ENCODE assay signal across 9 mouse cellular contexts in genomic region chr2:84638428-84639220, GRCm38 (mm10). TPM values are rescaled to one million over a fixed set of nuclear protein-coding genes. Genes with fewer than 3 reads are reported as not detected.
DNase-seq lines count a peak whose midpoint lies in the region; ATAC-seq and TF ChIP-seq lines count a peak whose summit lies in the region.
"Had no signal": no experiment of that assay in that cellular context is flagged by ENCODE, and none has a peak within 500 bp of the region (broad histone marks: within the 10 kb centered on the region; RNA-seq: fewer than 3 reads in every experiment).

No protein-coding gene starts in this region.

- H3K4me3 ChIP-seq in hindbrain, embryonic 12.5 days: no peak overlapping the region
- H3K4me3 ChIP-seq in hindbrain, embryonic 16.5 days (ENCODE audit: low read length): no peak overlapping the region
- H3K4me3 ChIP-seq in C2C12 (ENCODE audit: insufficient read depth, poor library complexity, severe bottlenecking): no peak overlapping the region
- H3K4me3 ChIP-seq in heart, embryonic 12.5 days: no peak overlapping the region
- no peak overlapping the region for H3K4me3 ChIP-seq in liver, embryonic 15.5 days (replicated peaks)

- peaks cover 95% of the 10 kb centered on the region for H3K79me2 ChIP-seq in C2C12 (ENCODE audit: control insufficient read depth, insufficient read depth)

- peak overlapping the region; percentile 30; the same call in 1 of the 2 replicates for H3K27ac ChIP-seq in hindbrain, embryonic 12.5 days
- no peak overlapping the region for H3K27ac ChIP-seq in hindbrain, embryonic 16.5 days (ENCODE audit: low read depth, low read length)
- peak overlapping the region; percentile 100 for H3K27ac ChIP-seq in heart, embryonic 12.5 days (ENCODE audit: poor library complexity, severe bottlenecking)
- H3K27ac ChIP-seq in liver, embryonic 15.5 days (replicated peaks): 0 out of 2 replicates have a peak overlapping the region, but pooled peaks have one; percentile 11

- peaks cover 51% of the 10 kb centered on the region for H3K4me1 ChIP-seq in hindbrain, embryonic 12.5 days
- H3K4me1 ChIP-seq in hindbrain, embryonic 16.5 days (ENCODE audit: control insufficient read depth, insufficient read depth, low read depth, low read length): peaks cover 33% of the 10 kb centered on the region
- H3K4me1 ChIP-seq in heart, embryonic 12.5 days (replicated peaks): peaks cover 82% of the 10 kb centered on the region
- H3K4me1 ChIP-seq in liver, embryonic 15.5 days (replicated peaks): peaks cover 59% of the 10 kb centered on the region

- no peaks in the 10 kb centered on the region for H3K27me3 ChIP-seq in hindbrain, embryonic 12.5 days
- H3K27me3 ChIP-seq in hindbrain, embryonic 16.5 days (replicated peaks; ENCODE audit: control insufficient read depth, insufficient read depth, low read length): no peaks in the 10 kb centered on the region
- H3K27me3 ChIP-seq in C2C12 (ENCODE audit: control insufficient read depth, insufficient read depth, insufficient read length): no peaks in the 10 kb centered on the region
- no peaks in the 10 kb centered on the region for H3K27me3 ChIP-seq in heart, embryonic 12.5 days (replicated peaks)
- H3K27me3 ChIP-seq in liver, embryonic 15.5 days: no peaks in the 10 kb centered on the region

- DNase-seq in left cerebral cortex, adult 9 months (ENCODE audit: low spot score in 2 of 2): no peak
- no peak for DNase-seq in adipocyte (ENCODE audit: low spot score)
- DNase-seq in cerebellum, adult 9-11 months: no peak
- DNase-seq: right cerebral cortex, postnatal 25 days had no signal

- no peak for TF ChIP-seq CTCF in C2C12 (IDR thresholded peaks at IDR 0.05; ENCODE audit: control insufficient read depth, insufficient read depth, insufficient read length)

- no peak overlapping the region for H3K4me2 ChIP-seq in hindbrain, embryonic 12.5 days (replicated peaks)
- H3K4me2 ChIP-seq in hindbrain, embryonic 16.5 days (ENCODE audit: low read length): no peak overlapping the region
- peak overlapping the region; percentile 62 for H3K4me2 ChIP-seq in heart, embryonic 12.5 days
- no peak overlapping the region for H3K4me2 ChIP-seq in liver, embryonic 15.5 days

- no peak for ATAC-seq in hindbrain, embryonic 12.5 days (ENCODE audit: low FRiP score)
- no peak for ATAC-seq in hindbrain, embryonic 16.5 days
- no peak for ATAC-seq in heart, embryonic 12.5 days (ENCODE audit: insufficient number of reproducible peaks, low FRiP score)
- no peak for ATAC-seq in liver, embryonic 15.5 days (ENCODE audit: insufficient read depth)

- peaks cover 86% of the 10 kb centered on the region for H3K79me3 ChIP-seq in C2C12 (ENCODE audit: low read depth)

- no peaks in the 10 kb centered on the region for H3K9me3 ChIP-seq in hindbrain, embryonic 12.5 days (replicated peaks)
- no peaks in the 10 kb centered on the region for H3K9me3 ChIP-seq in hindbrain, embryonic 16.5 days (ENCODE audit: control insufficient read depth, low read length)
- H3K9me3 ChIP-seq in heart, embryonic 12.5 days (replicated peaks): no peaks in the 10 kb centered on the region
- no peaks in the 10 kb centered on the region for H3K9me3 ChIP-seq in liver, embryonic 15.5 days (replicated peaks)

- H3ac ChIP-seq in C2C12 (ENCODE audit: control insufficient read depth, insufficient read length, low read depth): no peak overlapping the region

- H3K9ac ChIP-seq in hindbrain, embryonic 12.5 days: no peak overlapping the region
- H3K9ac ChIP-seq in hindbrain, embryonic 16.5 days (ENCODE audit: low read depth, low read length): no peak overlapping the region
- peak overlapping the region; percentile 48; the same call in 1 of the 2 replicates for H3K9ac ChIP-seq in heart, embryonic 12.5 days
- H3K9ac ChIP-seq in liver, embryonic 15.5 days: no peak overlapping the region

- 73% methylated on average over 5 of the region's 5 CpGs for WGBS in hindbrain, embryonic 12.5 days
- 64% methylated on average over 5 of the region's 5 CpGs for WGBS in hindbrain, embryonic 16.5 days
- WGBS in heart, embryonic 12.5 days: 33% methylated on average over 5 of the region's 5 CpGs
- 34% methylated on average over 5 of the region's 5 CpGs for WGBS in liver, embryonic 15.5 days (ENCODE audit: insufficient replicate concordance)

- no peaks in the 10 kb centered on the region for H3K36me3 ChIP-seq in hindbrain, embryonic 12.5 days
- H3K36me3 ChIP-seq in hindbrain, embryonic 16.5 days (ENCODE audit: control insufficient read depth, insufficient read depth, low read length): no peaks in the 10 kb centered on the region
- peaks cover 20% of the 10 kb centered on the region for H3K36me3 ChIP-seq in C2C12 (ENCODE audit: control insufficient read depth, insufficient read depth)
- peaks cover 11% of the 10 kb centered on the region for H3K36me3 ChIP-seq in heart, embryonic 12.5 days
- no peaks in the 10 kb centered on the region for H3K36me3 ChIP-seq in liver, embryonic 15.5 days (replicated peaks)

TF ChIP-seq in C2C12, 6 proteins besides CTCF, POLR2A, EP300 and RAD21:
- TF ChIP-seq CEBPB (IDR thresholded peaks at IDR 0.05; ENCODE audit: low read depth): no peak
- TF ChIP-seq USF1 (IDR thresholded peaks at IDR 0.05; ENCODE audit: low read depth): peak; percentile 41
- TF ChIP-seq MAX (IDR thresholded peaks at IDR 0.05): no peak
- TF ChIP-seq MYOG (IDR thresholded peaks at IDR 0.05; ENCODE audit: control insufficient read depth, extremely low read depth, insufficient read length): no peak
- no peak for TF ChIP-seq FOSL1 (IDR thresholded peaks at IDR 0.05; ENCODE audit: insufficient read depth, low read length, poor library complexity, severe bottlenecking)
- no peak for TF ChIP-seq MYOD1 (IDR thresholded peaks at IDR 0.05; ENCODE audit: control insufficient read depth, insufficient read length, low read depth)

RNA-seq across cellular contexts. Expression of gene Ctnnd1, which starts 11.9 kb away (rescaled TPM):
- 52.8 and 62.7 TPM in 2 replicates for polyA plus RNA-seq in hindbrain, embryonic 12.5 days (2016; fragmentation: Nextera tagmentation; extraction: Ambion mirVana)
- polyA plus RNA-seq in hindbrain, embryonic 16.5 days (2015; fragmentation: Nextera tagmentation; extraction: Ambion mirVana): 24.4 and 31.8 TPM in 2 replicates
- polyA plus RNA-seq in C2C12 (2012; fragmentation: generic; extraction: Trizol): 79.9 TPM
- polyA plus RNA-seq in heart, embryonic 12.5 days (2016; fragmentation: Nextera tagmentation; extraction: Ambion mirVana): 105 and 109 TPM in 2 replicates
- polyA plus RNA-seq in liver, embryonic 15.5 days (2015; fragmentation: Nextera tagmentation; extraction: Ambion mirVana): 12.4 and 13.1 TPM in 2 replicates

RNA-seq across cellular contexts. Expression of gene Btbd18, which starts 20.3 kb away (rescaled TPM):
- 0.32 and 0.48 TPM in 2 replicates for polyA plus RNA-seq in hindbrain, embryonic 12.5 days (2016; fragmentation: Nextera tagmentation; extraction: Ambion mirVana)
- 0.26 and 0.44 TPM in 2 replicates for polyA plus RNA-seq in hindbrain, embryonic 16.5 days (2015; fragmentation: Nextera tagmentation; extraction: Ambion mirVana)
- 0.08 TPM for polyA plus RNA-seq in C2C12 (2012; fragmentation: generic; extraction: Trizol)
- polyA plus RNA-seq in heart, embryonic 12.5 days (2016; fragmentation: Nextera tagmentation; extraction: Ambion mirVana): 0.10 TPM in 2 replicates
- polyA plus RNA-seq in liver, embryonic 15.5 days (2015; fragmentation: Nextera tagmentation; extraction: Ambion mirVana): 0.05 TPM in 2 replicates

RNA-seq across cellular contexts. Expression of gene Selenoh, which starts 31.9 kb away (rescaled TPM):
- 281 and 304 TPM in 2 replicates for polyA plus RNA-seq in hindbrain, embryonic 12.5 days (2016; fragmentation: Nextera tagmentation; extraction: Ambion mirVana)
- 184 and 198 TPM in 2 replicates for polyA plus RNA-seq in hindbrain, embryonic 16.5 days (2015; fragmentation: Nextera tagmentation; extraction: Ambion mirVana)
- 355 TPM for polyA plus RNA-seq in C2C12 (2012; fragmentation: generic; extraction: Trizol)
- 279 and 282 TPM in 2 replicates for polyA plus RNA-seq in heart, embryonic 12.5 days (2016; fragmentation: Nextera tagmentation; extraction: Ambion mirVana)
- 71.6 and 86.7 TPM in 2 replicates for polyA plus RNA-seq in liver, embryonic 15.5 days (2015; fragmentation: Nextera tagmentation; extraction: Ambion mirVana)

RNA-seq across cellular contexts. Expression of gene Gm28635, which starts 39.2 kb away (rescaled TPM):
- not detected in 2 replicates for polyA plus RNA-seq in hindbrain, embryonic 12.5 days (2016; fragmentation: Nextera tagmentation; extraction: Ambion mirVana)
- not detected in 2 replicates for polyA plus RNA-seq in hindbrain, embryonic 16.5 days (2015; fragmentation: Nextera tagmentation; extraction: Ambion mirVana)
- polyA plus RNA-seq in C2C12 (2012; fragmentation: generic; extraction: Trizol): not detected
- not detected in 2 replicates for polyA plus RNA-seq in heart, embryonic 12.5 days (2016; fragmentation: Nextera tagmentation; extraction: Ambion mirVana)
- polyA plus RNA-seq in liver, embryonic 15.5 days (2015; fragmentation: Nextera tagmentation; extraction: Ambion mirVana): not detected in 2 replicates

RNA-seq across cellular contexts. Expression of gene Med19, which starts 39.6 kb away (rescaled TPM):
- polyA plus RNA-seq in hindbrain, embryonic 12.5 days (2016; fragmentation: Nextera tagmentation; extraction: Ambion mirVana): 49.3 and 50.0 TPM in 2 replicates
- 50.7 and 51.3 TPM in 2 replicates for polyA plus RNA-seq in hindbrain, embryonic 16.5 days (2015; fragmentation: Nextera tagmentation; extraction: Ambion mirVana)
- 20.4 TPM for polyA plus RNA-seq in C2C12 (2012; fragmentation: generic; extraction: Trizol)
- polyA plus RNA-seq in heart, embryonic 12.5 days (2016; fragmentation: Nextera tagmentation; extraction: Ambion mirVana): 28.8 and 30.3 TPM in 2 replicates
- 18.7 and 21.1 TPM in 2 replicates for polyA plus RNA-seq in liver, embryonic 15.5 days (2015; fragmentation: Nextera tagmentation; extraction: Ambion mirVana)
